Mouse (Mus musculus) liver, postnatal 0 days (tissue): ENCODE measurements at regions not wholly inside any gene's neighbourhood (a gene's known extent, or its start where the extent isn't known, plus 50 kb on each side); places are given as distances from the start of the nearest gene placed in this dataset.

Source experiments
- ATAC-seq: fragments of 200-750 bp; cut with Nextera tagmentation; 2 replicates; pipeline ENCODE4 v1.8.0; 2017; ENCODE audit warnings: mild to moderate bottlenecking, moderate library complexity
- DNase-seq: peaks from one replicate; pipeline ENCODE4 v3.0.0-alpha.2; 2016
- H3K27ac ChIP-seq: fragments of 300-500 bp; sonication (generic); 2 replicates; pipeline ENCODE4 v1.5.1; 2014; ENCODE audit warnings: antibody characterized with exemption, moderate library complexity, mild to moderate bottlenecking, low read depth
- H3K27me3 ChIP-seq: fragments of 300-500 bp; sonication (generic); 2 replicates; pipeline ENCODE4 v1.6.1; 2014; ENCODE audit warnings: low read length, control low read depth, mixed read lengths; ENCODE audit not compliant: insufficient read depth
- H3K36me3 ChIP-seq: fragments of 300-500 bp; sonication (generic); replicated peaks from 2 replicates; pipeline ENCODE4 v1.6.1; 2014; ENCODE audit warnings: mild to moderate bottlenecking, control low read depth, low read length, moderate library complexity, mixed read lengths; ENCODE audit not compliant: insufficient read depth
- H3K4me1 ChIP-seq: fragments of 300-500 bp; sonication (generic); 2 replicates; pipeline ENCODE4 v1.6.1; 2014; ENCODE audit warnings: antibody characterized with exemption, mild to moderate bottlenecking, control low read depth; ENCODE audit not compliant: insufficient read depth
- H3K4me2 ChIP-seq: fragments of 300-500 bp; sonication (generic); 2 replicates; pipeline ENCODE4 v1.6.1; 2014; ENCODE audit warnings: low read depth, mild to moderate bottlenecking, low read length, moderate library complexity, mixed read lengths
- H3K4me3 ChIP-seq: fragments of 300-500 bp; sonication (generic); 2 replicates; pipeline ENCODE4 v1.5.1; 2014; ENCODE audit warnings: low read depth, low read length
- H3K9ac ChIP-seq: fragments of 300-500 bp; sonication (generic); replicated peaks from 2 replicates; pipeline ENCODE4 v1.6.1; 2014; ENCODE audit warnings: mild to moderate bottlenecking, moderate library complexity
- H3K9me3 ChIP-seq: fragments of 300-500 bp; sonication (generic); 2 replicates; pipeline ENCODE4 v1.6.1; 2016; ENCODE audit warnings: mild to moderate bottlenecking, control low read depth, low read length, mixed read lengths
- CTCF ChIP-seq: sonication (generic); IDR thresholded peaks from 2 replicates; pipeline ENCODE4 v1.5.1; 2016; ENCODE audit warnings: antibody characterized with exemption, low read depth
- EP300 ChIP-seq: IDR thresholded peaks from 2 replicates; pipeline ENCODE4 v1.6.1; 2016; ENCODE audit warnings: antibody characterized with exemption, low read depth, mild to moderate bottlenecking
- WGBS: fragments of 180-500 bp; shearing (Covaris S2); extraction: QIAGEN DNeasy Blood & Tissue Kit; methylation state at CpG from one replicate; pipeline ENCODE4 v1.1.7; 2014; ENCODE audit not compliant: insufficient replicate concordance; 5-methylcytosine and 5-hydroxymethylcytosine counted together

DNA sequence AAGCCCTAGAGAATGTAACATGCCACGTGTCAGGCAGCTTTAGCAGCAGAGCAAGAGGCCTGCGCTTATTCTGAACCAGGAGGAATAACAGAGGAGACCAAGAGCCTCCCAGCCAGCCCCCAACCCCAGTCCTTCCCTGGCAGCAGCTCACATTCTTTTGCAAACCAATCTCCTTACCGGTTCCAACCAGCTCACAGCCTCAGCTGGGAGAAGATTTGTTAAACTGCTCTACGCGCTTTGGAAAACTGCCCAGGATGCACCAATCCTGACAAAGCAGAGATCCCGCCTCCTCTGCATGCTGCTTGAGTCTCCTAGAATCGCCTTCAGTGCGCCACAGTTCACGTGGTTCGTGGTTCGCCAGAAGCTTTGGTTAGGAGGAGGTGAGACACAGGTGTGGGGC lies 51.8 kb downstream of the Gm9376 start:
- Histone ChIP-seq H3K27ac (no peak overlapping the region), H3K9ac (no peak overlapping the region), H3K4me3 (no peak overlapping the region), H3K4me1 (no peaks in the 10 kb centered on the region), H3K36me3 (no peaks in the 10 kb centered on the region), H3K9me3 (no peaks in the 10 kb centered on the region), H3K27me3 (peaks cover 19% of the 10 kb centered on the region; the same call in 1 of the 2 replicates), H3K4me2 (no peak overlapping the region)
- WGBS: 51% methylated on average over 11 of the region's 11 CpGs
- DNase-seq (no peak), ATAC-seq (no peak)
- TF ChIP-seq EP300: no peak
- TF ChIP-seq CTCF: no peak

DNA sequence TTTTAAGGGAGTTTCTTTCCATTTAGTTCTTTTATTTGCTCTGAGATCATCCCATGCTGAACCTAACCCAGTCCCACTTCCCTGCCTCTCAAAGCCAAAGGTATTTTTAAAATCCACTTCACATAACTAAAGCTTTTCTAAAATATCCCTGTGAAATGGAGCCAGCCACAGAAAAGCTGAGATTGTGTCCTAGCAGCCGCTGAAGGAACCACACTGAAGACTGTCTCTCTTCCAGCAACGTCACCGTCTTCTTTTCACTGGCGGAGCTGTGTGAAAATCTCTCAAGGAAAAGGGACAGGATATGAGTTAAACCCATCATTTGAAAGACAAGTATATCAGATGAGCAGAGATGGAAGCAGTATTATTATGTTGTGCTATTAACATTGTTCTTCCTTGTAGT lies 53.3 kb downstream of the Gm9376 start:
- no peak for DNase-seq
- no peak overlapping the region for H3K27ac ChIP-seq
- TF ChIP-seq CTCF (no peak), EP300 (no peak)
- no peaks in the 10 kb centered on the region for H3K4me1 ChIP-seq
- ATAC-seq: no peak
- no peak overlapping the region for H3K4me2 ChIP-seq
- peaks cover 19% of the 10 kb centered on the region; the same call in 1 of the 2 replicates for H3K27me3 ChIP-seq
- no peaks in the 10 kb centered on the region for H3K9me3 ChIP-seq
- no peaks in the 10 kb centered on the region for H3K36me3 ChIP-seq
- WGBS: 76% methylated on average over 4 of the region's 4 CpGs
- no peak overlapping the region for H3K4me3 ChIP-seq
- no peak overlapping the region for H3K9ac ChIP-seq

DNA sequence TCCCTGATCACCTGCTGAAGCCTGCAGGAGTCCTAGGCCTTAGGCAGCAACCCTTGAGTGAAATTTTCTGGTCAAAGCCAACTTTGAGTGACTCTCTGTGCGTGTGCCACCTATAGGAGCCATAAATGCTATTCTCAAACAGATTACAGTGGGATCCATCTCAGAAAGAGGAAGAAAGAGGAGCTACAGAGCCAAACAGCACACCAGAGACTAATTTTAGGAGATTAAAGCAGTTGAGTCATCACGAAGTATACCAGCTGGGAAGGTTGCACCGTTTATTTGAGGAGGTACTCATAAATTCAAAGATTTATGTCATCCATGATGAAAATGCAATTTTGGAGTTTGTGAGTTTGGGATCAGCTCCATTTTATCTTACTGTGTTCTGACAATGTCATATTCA lies 54.3 kb downstream of the Gm9376 start:
- WGBS: 53% methylated on average over 3 of the region's 3 CpGs
- Histone ChIP-seq H3K9ac (no peak overlapping the region), H3K27ac (no peak overlapping the region), H3K9me3 (no peaks in the 10 kb centered on the region), H3K4me2 (no peak overlapping the region), H3K4me3 (no peak overlapping the region), H3K4me1 (no peaks in the 10 kb centered on the region), H3K36me3 (no peaks in the 10 kb centered on the region), H3K27me3 (peaks cover 19% of the 10 kb centered on the region; the same call in 1 of the 2 replicates)
- no peak for ATAC-seq
- DNase-seq: no peak
- TF ChIP-seq EP300 (no peak), CTCF (no peak)

DNA sequence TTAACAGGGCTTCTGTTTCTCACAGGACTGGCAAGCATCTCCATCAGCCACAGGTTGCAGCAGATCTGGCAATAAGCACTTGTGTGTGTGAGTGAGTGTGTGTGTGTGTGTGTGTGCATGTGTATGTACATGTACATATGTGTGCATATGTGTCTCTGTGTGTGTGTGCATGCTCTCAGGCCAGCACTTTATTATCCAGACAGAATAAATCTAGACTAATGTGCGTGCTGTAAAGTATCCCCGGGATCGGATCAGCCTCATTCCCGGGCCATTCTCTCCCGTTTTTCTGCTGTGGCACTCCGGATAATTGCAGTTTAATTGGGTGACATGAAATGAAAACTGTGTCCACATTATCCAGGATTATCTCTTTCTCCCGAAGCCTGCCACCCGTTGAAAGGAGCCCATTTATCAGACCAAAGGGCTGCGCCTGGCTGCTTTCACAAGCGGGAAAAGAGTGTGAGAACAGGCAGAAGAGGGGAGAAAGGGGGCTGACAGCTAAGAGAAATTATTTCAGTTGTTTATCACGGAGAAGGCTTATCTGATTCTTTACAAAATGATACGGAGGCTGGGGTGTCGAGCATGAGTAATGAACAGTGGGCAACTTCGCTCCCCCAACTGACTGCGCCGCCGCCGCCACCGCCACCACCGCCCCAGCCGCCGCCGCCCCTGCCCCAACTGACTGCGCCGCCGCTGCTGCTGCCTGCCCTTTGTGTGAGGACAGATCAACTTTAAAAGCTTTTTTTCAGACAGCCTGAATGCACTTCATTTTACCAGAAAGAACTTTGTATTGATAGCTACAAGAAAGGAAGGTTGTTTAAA lies 55.5 kb downstream of the Gm9376 start:
- TF ChIP-seq CTCF: no peak
- no peak for ATAC-seq
- Histone ChIP-seq H3K4me2 (peak overlapping the region; percentile 11; the same call in 1 of the 2 replicates), H3K4me1 (no peaks in the 10 kb centered on the region), H3K9me3 (no peaks in the 10 kb centered on the region), H3K4me3 (0 out of 2 replicates have a peak overlapping the region, but pooled peaks have one; percentile 6), H3K9ac (no peak overlapping the region), H3K36me3 (no peaks in the 10 kb centered on the region), H3K27me3 (peaks cover 19% of the 10 kb centered on the region; the same call in 1 of the 2 replicates), H3K27ac (no peak overlapping the region)
- WGBS: 24% methylated on average over 26 of the region's 26 CpGs
- no peak for DNase-seq

DNA sequence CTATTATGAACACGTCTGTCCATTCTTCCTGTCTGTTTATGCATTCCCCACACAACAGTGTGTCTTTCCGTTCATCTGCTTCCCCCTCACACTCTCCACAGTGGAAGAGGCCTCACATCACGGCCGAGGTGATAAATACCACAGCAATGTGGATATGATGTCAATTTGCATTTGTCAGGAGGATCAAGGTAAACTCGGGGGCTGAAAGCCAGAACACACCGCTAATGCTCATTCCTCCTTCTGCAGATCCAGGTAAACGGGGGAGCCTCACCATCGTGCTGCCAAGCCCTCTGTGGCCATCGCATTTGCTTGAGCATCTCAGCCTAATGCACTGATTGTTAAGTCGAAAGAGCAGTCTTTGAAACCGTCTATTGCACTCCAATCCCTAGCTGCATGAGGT lies 56.1 kb downstream of the Gm9376 start:
- H3K4me2 ChIP-seq: peak overlapping the region; percentile 11; the same call in 1 of the 2 replicates
- ATAC-seq (no peak), DNase-seq (no peak)
- 0 out of 2 replicates have a peak overlapping the region, but pooled peaks have one; percentile 6 for H3K4me3 ChIP-seq
- H3K9me3 ChIP-seq: no peaks in the 10 kb centered on the region
- H3K9ac ChIP-seq: no peak overlapping the region
- H3K27ac ChIP-seq: no peak overlapping the region
- WGBS: 15% methylated on average over 11 of the region's 11 CpGs
- peaks cover 19% of the 10 kb centered on the region; the same call in 1 of the 2 replicates for H3K27me3 ChIP-seq
- TF ChIP-seq EP300: no peak
- TF ChIP-seq CTCF: no peak
- H3K4me1 ChIP-seq: no peaks in the 10 kb centered on the region
- no peaks in the 10 kb centered on the region for H3K36me3 ChIP-seq

DNA sequence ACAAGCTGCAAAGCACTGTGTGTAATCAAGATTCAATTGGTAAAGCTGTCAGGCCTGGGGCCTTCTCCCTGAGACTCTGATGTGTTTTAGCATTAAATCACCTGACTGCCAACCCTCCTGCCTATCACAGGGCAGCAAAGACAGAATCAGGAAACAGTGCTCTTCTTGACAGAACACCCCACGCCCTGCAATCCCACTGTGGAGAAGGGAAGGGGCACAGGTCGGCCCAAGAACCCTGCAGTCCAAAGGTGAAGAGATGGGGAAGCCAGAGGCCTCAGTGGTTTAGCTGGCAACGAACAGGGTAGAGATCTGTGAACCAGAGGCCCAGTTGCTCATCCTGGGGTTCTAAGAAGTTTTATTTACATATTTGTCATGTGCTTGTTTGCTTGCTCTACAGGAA lies 71.3 kb downstream of the Gm9376 start:
- DNase-seq (no peak), ATAC-seq (no peak)
- H3K9ac ChIP-seq: no peak overlapping the region
- H3K9me3 ChIP-seq: no peaks in the 10 kb centered on the region
- WGBS: 57% methylated on average over 3 of the region's 3 CpGs
- no peaks in the 10 kb centered on the region for H3K4me1 ChIP-seq
- no peak overlapping the region for H3K4me3 ChIP-seq
- no peaks in the 10 kb centered on the region for H3K27me3 ChIP-seq
- H3K4me2 ChIP-seq: no peak overlapping the region
- no peaks in the 10 kb centered on the region for H3K36me3 ChIP-seq
- TF ChIP-seq EP300 (no peak), CTCF (no peak)
- no peak overlapping the region for H3K27ac ChIP-seq
